Mouse (Mus musculus) midbrain, postnatal 0 days (tissue): ENCODE results near the gene Olfr54. TPM values are rescaled to one million over a fixed set of nuclear protein-coding genes. Genes with fewer than 3 reads are reported as not detected.

Experiments
- ATAC-seq: fragments of 200-750 bp; cut with Nextera tagmentation; 2 replicates; pipeline ENCODE4 v1.8.0; 2017; ENCODE audit warnings: moderate number of reproducible peaks, mild to moderate bottlenecking, moderate TSS enrichment, moderate library complexity; ENCODE audit not compliant: low FRiP score
- DNase-seq: peaks from one replicate; pipeline ENCODE4 v3.0.0-alpha.2; 2015; ENCODE audit warnings: low spot score
- H3K27ac ChIP-seq: fragments of 300-500 bp; sonication (generic); 2 replicates; pipeline ENCODE4 v1.5.1; 2014; ENCODE audit warnings: low read depth, mild to moderate bottlenecking, low read length, mixed read lengths
- H3K27me3 ChIP-seq: fragments of 300-500 bp; sonication (generic); 2 replicates; pipeline ENCODE4 v1.6.1; 2014; ENCODE audit warnings: low read length, control low read depth, mixed read lengths; ENCODE audit not compliant: insufficient read depth
- H3K36me3 ChIP-seq: fragments of 300-500 bp; sonication (generic); 2 replicates; pipeline ENCODE4 v1.6.1; 2014; ENCODE audit warnings: low read length, control low read depth, mixed read lengths; ENCODE audit not compliant: insufficient read depth
- H3K4me1 ChIP-seq: fragments of 300-500 bp; sonication (generic); 2 replicates; pipeline ENCODE4 v1.6.1; 2014; ENCODE audit warnings: mild to moderate bottlenecking, control low read depth, antibody characterized with exemption, low read length, mixed read lengths; ENCODE audit not compliant: insufficient read depth
- H3K4me2 ChIP-seq: fragments of 300-500 bp; sonication (generic); 2 replicates; pipeline ENCODE4 v1.6.1; 2014; ENCODE audit warnings: low read depth, mild to moderate bottlenecking, low read length, mixed read lengths; ENCODE audit not compliant: poor library complexity, severe bottlenecking
- H3K4me3 ChIP-seq: fragments of 300-500 bp; sonication (generic); 2 replicates; pipeline ENCODE4 v1.5.1; 2014; ENCODE audit warnings: low read depth, mild to moderate bottlenecking, low read length, moderate library complexity
- H3K9ac ChIP-seq: fragments of 300-500 bp; sonication (generic); replicated peaks from 2 replicates; pipeline ENCODE4 v1.6.1; 2014; ENCODE audit warnings: mild to moderate bottlenecking, low read length, moderate library complexity, mixed read lengths; ENCODE audit not compliant: poor library complexity, severe bottlenecking
- H3K9me3 ChIP-seq: fragments of 300-500 bp; sonication (generic); 2 replicates; pipeline ENCODE4 v1.6.1; 2016; ENCODE audit warnings: low read length, control low read depth
- CTCF ChIP-seq: IDR thresholded peaks from 2 replicates; pipeline ENCODE4 v1.5.1; 2016; ENCODE audit warnings: antibody characterized with exemption, mild to moderate bottlenecking
- WGBS: fragments of 180-500 bp; shearing (Covaris S2); extraction: QIAGEN DNeasy Blood & Tissue Kit; methylation state at CpG from one replicate; pipeline ENCODE4 v1.1.7; 2014; 5-methylcytosine and 5-hydroxymethylcytosine counted together
- polyA plus RNA-seq: library from polyadenylated mRNA; unstranded; fragments of >200 nt; fragmentation: Nextera tagmentation; extraction: Ambion mirVana; gene quantifications from 2 replicates; pipeline ENCODE4 v1.2.1, GENCODE M21; 2015
- total RNA-seq: library from RNA; depleted of rRNA; stranded (reverse); fragments of >200 nt; gene quantifications from 2 replicates; pipeline ENCODE4 v1.2.3, GENCODE M21; 2014; rRNA removed

Gene Olfr54
- total RNA-seq (not detected in 2 replicates), polyA plus RNA-seq (not detected in 2 replicates)

GRCm38 (mm10) chr11:51013936-51014335, at the start of gene Olfr54:
Gene Olfr54 (plus strand): TSS chr11:51014236.
- Histone ChIP-seq H3K4me3 (no peak within 1 kb of the TSS), H3K27me3 (no peaks in the 10 kb centered on the region), H3K27ac (no peak within 1 kb of the TSS), H3K4me2 (no peak within 1 kb of the TSS), H3K4me1 (no peaks in the 10 kb centered on the region), H3K36me3 (no peaks in the 10 kb centered on the region), H3K9ac (no peak within 1 kb of the TSS), H3K9me3 (no peaks in the 10 kb centered on the region)
- TF ChIP-seq CTCF, result no peak
- ATAC-seq (no peak), DNase-seq (no peak)
- 61% methylated on average over 1 of the region's 1 CpGs for WGBS

GRCm38 (mm10) chr11:50964886-50965285, 49.1 kb upstream of the Olfr54 start:
- Histone ChIP-seq H3K27ac (no peak overlapping the region), H3K4me2 (no peak overlapping the region), H3K9me3 (no peaks in the 10 kb centered on the region), H3K27me3 (no peaks in the 10 kb centered on the region), H3K36me3 (no peaks in the 10 kb centered on the region), H3K4me3 (no peak overlapping the region), H3K9ac (no peak overlapping the region), H3K4me1 (no peaks in the 10 kb centered on the region)
- DNase-seq (no peak), ATAC-seq (no peak)
- WGBS, result 74% methylated on average over 2 of the region's 2 CpGs
- TF ChIP-seq CTCF, result no peak

GRCm38 (mm10) chr11:50966230-50966629, 47.8 kb upstream of the Olfr54 start, which contains the start of gene Olfr1378:
Gene Olfr1378 (plus strand): TSS chr11:50966530.
- no peak for ATAC-seq
- no peak within 1 kb of the TSS for H3K27ac ChIP-seq
- H3K4me3 ChIP-seq, result no peak within 1 kb of the TSS
- H3K4me2 ChIP-seq, result no peak within 1 kb of the TSS
- 79% methylated on average over 11 of the region's 11 CpGs for WGBS
- no peak for TF ChIP-seq CTCF
- no peak for DNase-seq
- H3K9me3 ChIP-seq, result no peaks in the 10 kb centered on the region
- no peaks in the 10 kb centered on the region for H3K27me3 ChIP-seq
- no peaks in the 10 kb centered on the region for H3K4me1 ChIP-seq
- H3K36me3 ChIP-seq, result no peaks in the 10 kb centered on the region
- H3K9ac ChIP-seq, result no peak within 1 kb of the TSS

GRCm38 (mm10) chr11:50977216-50977615, 36.8 kb upstream of the Olfr54 start:
- ATAC-seq (no peak), DNase-seq (no peak)
- Histone ChIP-seq H3K4me1 (no peaks in the 10 kb centered on the region), H3K9me3 (no peaks in the 10 kb centered on the region), H3K4me3 (no peak overlapping the region), H3K27me3 (no peaks in the 10 kb centered on the region), H3K9ac (no peak overlapping the region), H3K27ac (no peak overlapping the region), H3K4me2 (no peak overlapping the region), H3K36me3 (no peaks in the 10 kb centered on the region)
- WGBS, result 70% methylated on average over 4 of the region's 4 CpGs
- TF ChIP-seq CTCF, result no peak

GRCm38 (mm10) chr11:50981667-50982066, 32.4 kb upstream of the Olfr54 start, which contains the start of gene Olfr1377:
Gene Olfr1377 (plus strand): TSS chr11:50981967.
- Histone ChIP-seq H3K27ac (no peak within 1 kb of the TSS), H3K4me2 (no peak within 1 kb of the TSS), H3K9me3 (no peaks in the 10 kb centered on the region), H3K36me3 (no peaks in the 10 kb centered on the region), H3K4me1 (no peaks in the 10 kb centered on the region), H3K4me3 (no peak within 1 kb of the TSS), H3K9ac (no peak within 1 kb of the TSS), H3K27me3 (no peaks in the 10 kb centered on the region)
- DNase-seq (no peak), ATAC-seq (no peak)
- TF ChIP-seq CTCF, result no peak
- WGBS, result 52% methylated on average over 5 of the region's 5 CpGs

- ATAC-seq, result no peak
- Histone ChIP-seq H3K4me2 (no peak within 1 kb of the TSS), H3K9me3 (no peaks in the 10 kb centered on the region), H3K36me3 (no peaks in the 10 kb centered on the region), H3K27ac (no peak within 1 kb of the TSS), H3K27me3 (no peaks in the 10 kb centered on the region), H3K9ac (no peak within 1 kb of the TSS), H3K4me1 (no peaks in the 10 kb centered on the region), H3K4me3 (no peak within 1 kb of the TSS)
- no peak for TF ChIP-seq CTCF
- 80% methylated on average over 5 of the region's 5 CpGs for WGBS
- no peak for DNase-seq
Observed at GRCm38 (mm10) chr11:51003296-51003695, 10.7 kb upstream of the Olfr54 start, which contains the start of gene Olfr51. Gene Olfr51 (plus strand): TSS chr11:51003596.
